In genomic region chr6:49637654-49638053, GRCm38 (mm10) we compare ENCODE assay signal across 18 mouse cellular contexts.
DNase-seq lines count a peak whose midpoint lies in the region; ATAC-seq and TF ChIP-seq lines count a peak whose summit lies in the region.
"Had no signal": no experiment of that assay in that cellular context is flagged by ENCODE, and none has a peak within 500 bp of the region (broad histone marks: within the 10 kb centered on the region; RNA-seq: fewer than 3 reads in every experiment).

No protein-coding gene starts in this region.

- no peak overlapping the region for H3K27ac ChIP-seq in hindbrain, embryonic 14.5 days
- H3K27ac ChIP-seq: embryonic facial prominence, embryonic 15.5 days; forebrain, embryonic 15.5 days; heart, embryonic 15.5 days; hindbrain, postnatal 0 days; kidney, postnatal 0 days had no signal

- no peak overlapping the region for H3K4me3 ChIP-seq in hindbrain, embryonic 14.5 days (replicated peaks; ENCODE audit: low read length)
- H3K4me3 ChIP-seq: embryonic facial prominence, embryonic 15.5 days; forebrain, embryonic 15.5 days; heart, embryonic 15.5 days; megakaryocyte, embryonic 14.5 days; myocyte had no signal

- no peak overlapping the region for H3K4me2 ChIP-seq in hindbrain, embryonic 14.5 days (replicated peaks)
- H3K4me2 ChIP-seq: embryonic facial prominence, embryonic 15.5 days; forebrain, embryonic 15.5 days; heart, embryonic 15.5 days had no signal

- ATAC-seq in Patski = peak; percentile 73
- ATAC-seq in hindbrain, embryonic 14.5 days (ENCODE audit: low FRiP score) = no peak
- ATAC-seq: activated CD4-positive, CD25-positive, alpha-beta regulatory T cell, adult 4 months; forebrain, embryonic 15.5 days; hindbrain, postnatal 0 days had no signal

- H3K4me1 ChIP-seq in hindbrain, embryonic 14.5 days (replicated peaks; ENCODE audit: control insufficient read depth, insufficient read depth, low read length) = peaks cover 12% of the 10 kb centered on the region
- H3K4me1 ChIP-seq: heart, embryonic 15.5 days had no signal

- POLR2A ChIA-PET in Patski (lab: Charles Lee) = no interaction called here

- H3K27me3 ChIP-seq in Patski = no peaks in the 10 kb centered on the region
- H3K27me3 ChIP-seq in hindbrain, embryonic 14.5 days (ENCODE audit: control insufficient read depth, insufficient read depth, low read length) = no peaks in the 10 kb centered on the region
- H3K27me3 ChIP-seq: embryonic facial prominence, embryonic 15.5 days; forebrain, embryonic 15.5 days; heart, embryonic 15.5 days had no signal

- no peaks in the 10 kb centered on the region for H3K9me3 ChIP-seq in hindbrain, embryonic 14.5 days (ENCODE audit: control insufficient read depth, low read length)
- H3K9me3 ChIP-seq: embryonic facial prominence, embryonic 15.5 days; forebrain, embryonic 15.5 days; heart, embryonic 15.5 days had no signal

- 96% methylated on average over 2 of the region's 2 CpGs for WGBS in hindbrain, embryonic 14.5 days

- CTCF ChIA-PET in Patski (lab: Charles Lee) = interaction anchor here (1.0 kb wide), 1 partner anchor 99 kb away, joined by 3 read pairs; no protein-coding TSS in a partner anchor

- in situ Hi-C loops in Patski (cut with MboI; ENCODE audit: low pct_unique_long_range_greater_than_20kb) = no loop called here

- H3K36me3 ChIP-seq in hindbrain, embryonic 14.5 days (replicated peaks; ENCODE audit: control insufficient read depth, insufficient read depth) = no peaks in the 10 kb centered on the region
- H3K36me3 ChIP-seq: embryonic facial prominence, embryonic 15.5 days; forebrain, embryonic 15.5 days; heart, embryonic 15.5 days had no signal

- intact Hi-C loops in heart, postnatal 14 days (cut with DNase I) = no loop called here

- TF ChIP-seq CTCF in Patski (IDR thresholded peaks at IDR 0.05) = no peak

- peak; percentile 64 for DNase-seq in heart, adult 11 months
- no peak for DNase-seq in heart, postnatal 14 days
- DNase-seq in Patski (ENCODE audit: low read depth, low spot score) = peak; percentile 94
- peak; percentile 38 for DNase-seq in layer of hippocampus, adult 9-11 months
- peak; percentile 37 to 39 for DNase-seq in right cerebral cortex, postnatal 10 days (ENCODE audit: low spot score in 2 of 2)
- no peak for DNase-seq in thymus, postnatal 25 days
- DNase-seq in hindbrain, embryonic 14.5 days (ENCODE audit: low spot score) = no peak
- no peak for DNase-seq in lung, adult 18-20 months
- DNase-seq: lung, adult 2 months; thymus, adult 2 months had no signal

- no peak overlapping the region for H3K9ac ChIP-seq in hindbrain, embryonic 14.5 days
- H3K9ac ChIP-seq: embryonic facial prominence, embryonic 15.5 days; forebrain, embryonic 15.5 days; heart, embryonic 15.5 days had no signal

Comparison
In these comparisons a context has a peak if more than half of its experiments do, and no peak if none do; other contexts are left out.
1. DNase-seq: peak in heart, adult 11 months (single experiment), Patski (single experiment), layer of hippocampus, adult 9-11 months (single experiment) and right cerebral cortex, postnatal 10 days (2 of 2); none in heart, postnatal 14 days (0 of 2), thymus, postnatal 25 days (single experiment), hindbrain, embryonic 14.5 days (single experiment) and lung, adult 18-20 months (0 of 2).